In the genomic region with DNA sequence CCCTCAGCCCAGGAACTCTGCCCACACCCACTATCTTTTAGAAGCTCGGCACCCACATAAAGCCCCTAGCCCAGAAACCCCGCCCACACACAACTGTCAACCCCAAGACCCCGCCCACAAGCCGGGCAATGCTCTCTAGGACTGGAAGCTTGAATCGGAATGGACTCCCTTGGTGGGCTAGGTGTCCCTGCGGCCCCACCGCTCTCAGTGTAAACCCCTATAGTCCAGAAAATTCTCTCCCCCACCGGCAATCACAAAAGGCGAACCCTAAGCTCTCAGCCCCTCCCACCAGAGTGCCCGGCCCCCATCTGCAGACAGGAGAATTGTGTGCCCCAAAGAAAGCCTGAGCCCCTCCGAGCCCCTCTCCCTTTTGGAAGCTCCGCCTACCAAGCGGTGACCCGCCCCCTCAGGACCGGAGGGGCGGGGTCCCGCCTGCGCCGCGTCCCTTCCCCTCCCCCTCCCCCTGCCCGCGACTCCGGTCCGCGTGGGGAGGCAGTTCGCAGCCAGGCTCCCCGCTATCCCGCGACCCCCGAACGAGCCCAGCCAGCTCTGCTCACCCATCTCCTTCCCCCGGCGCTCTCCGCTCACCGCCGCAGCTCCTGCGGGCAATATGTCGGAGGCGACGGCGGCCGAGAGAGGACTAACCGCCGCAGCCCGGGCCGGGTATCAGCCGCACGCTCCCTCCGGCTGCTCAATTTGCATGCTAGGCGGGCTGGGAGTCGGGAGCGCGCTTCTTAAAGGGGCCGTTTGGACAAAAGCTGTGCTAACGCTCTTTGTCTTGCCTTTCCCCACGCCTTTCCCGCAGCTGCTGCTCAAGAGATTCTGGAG, we compare ENCODE assay signal across 8 mouse cellular contexts. TPM values are rescaled to one million over a fixed set of nuclear protein-coding genes. Genes with fewer than 3 reads are reported as not detected.
DNase-seq lines count a peak whose midpoint lies in the region; ATAC-seq and TF ChIP-seq lines count a peak whose summit lies in the region.

A gene (minus strand): TSS at position 681 of the 828 bp plus-strand sequence.

- intact Hi-C loops in heart, postnatal 25 days (cut with DNase I), result loop anchor here (1.0 kb wide), 1 partner anchor 24 kb away; a partner anchor contains a TSS

- no peaks in the 10 kb centered on the region for H3K9me3 ChIP-seq in forebrain, embryonic 15.5 days

- H3K9ac ChIP-seq in forebrain, embryonic 15.5 days (replicated peaks), result peak within 1 kb of the TSS; percentile 84

- H3K4me3 ChIP-seq in forebrain, embryonic 15.5 days, result peak within 1 kb of the TSS; percentile 80
- H3K4me3 ChIP-seq in lung, adult 2 months (replicated peaks; ENCODE audit: extremely low read depth, low read depth, low read length), result peak within 1 kb of the TSS; percentile 83

- TF ChIP-seq CTCF in lung, adult 2 months (IDR thresholded peaks at IDR 0.05; ENCODE audit: insufficient read depth, low read length), result no peak

- TF ChIP-seq POLR2A in lung, adult 2 months (IDR thresholded peaks at IDR 0.05; ENCODE audit: borderline replicate concordance, extremely low read depth, low read depth, low read length), result no peak

- H3K4me2 ChIP-seq in forebrain, embryonic 15.5 days (replicated peaks), result peak within 1 kb of the TSS; percentile 59

- H3K36me3 ChIP-seq in forebrain, embryonic 15.5 days, result peaks cover 28% of the 10 kb centered on the region

- peaks cover 26% of the 10 kb centered on the region for H3K4me1 ChIP-seq in forebrain, embryonic 15.5 days
- no peaks in the 10 kb centered on the region for H3K4me1 ChIP-seq in lung, adult 2 months (ENCODE audit: control insufficient read depth, insufficient read depth, low read length)

- peak within 1 kb of the TSS; percentile 98 for H3K27ac ChIP-seq in forebrain, embryonic 15.5 days (replicated peaks)

- ATAC-seq in forebrain, embryonic 15.5 days (replicated peaks), result peak; percentile 89
- ATAC-seq in neutrophil, adult 5-6 weeks (ENCODE audit: extremely low read depth, insufficient number of reproducible peaks, low FRiP score, poor library complexity, severe bottlenecking), result peak; percentile 73

- peak; percentile 93 for DNase-seq in ES-CJ7 (ENCODE audit: low read depth, low spot score)
- peak; percentile 88 for DNase-seq in cerebellum, adult 11 months
- DNase-seq in heart, postnatal 25 days (ENCODE audit: low spot score), result peak; percentile 85
- peak; percentile 88 to 94 for DNase-seq in layer of hippocampus, adult 18-20 months (ENCODE audit: low spot score in 2 of 2)
- peak; percentile 87 for DNase-seq in lung, adult 2 months
- peak; percentile 80 to 85 for DNase-seq in thymus, adult 18-20 months

- no peaks in the 10 kb centered on the region for H3K27me3 ChIP-seq in forebrain, embryonic 15.5 days

- under 1% methylated on average over 53 of the region's 57 CpGs for WGBS in forebrain, embryonic 15.5 days
- WGBS in lung, adult 2 months, result 1% methylated on average over 56 of the region's 57 CpGs

RNA-seq across cellular contexts. Expression of the gene that starts here (rescaled TPM):
- polyA plus RNA-seq in forebrain, embryonic 15.5 days (2015; fragmentation: Nextera tagmentation; extraction: Ambion mirVana), result 19.4 and 19.6 TPM in 2 replicates
- 1 to 10 TPM; 5.3 to 5.7 TPM for total RNA-seq in heart, postnatal 25 days (2021)
- 10 to 100 TPM; 12.8 to 15.5 TPM for total RNA-seq in layer of hippocampus, adult 18-20 months (2021)
- 24.4 and 25.7 TPM in 2 replicates for polyA plus RNA-seq in lung, adult 2 months (2012; rRNA removed)
- total RNA-seq in neutrophil, adult 5-6 weeks (2017), result 4.4 and 5.0 TPM in 2 replicates

Comparison
In these comparisons a context has a peak if more than half of its experiments do, and no peak if none do; other contexts are left out.
1. Peak in every context shown above with its lines: DNase-seq, ATAC-seq, H3K4me3 ChIP-seq and H3K27ac ChIP-seq.